Mouse (Mus musculus) thymus, adult 18-20 months (tissue): ENCODE data around the gene Wnt7b.

Experiments used
- DNase-seq, 2 experiments: peaks; one replicate each; pipeline ENCODE4 v3.0.0; 2022; ENCODE audit warnings: mixed read lengths in 2 of 2

Wnt7b gene

DNA sequence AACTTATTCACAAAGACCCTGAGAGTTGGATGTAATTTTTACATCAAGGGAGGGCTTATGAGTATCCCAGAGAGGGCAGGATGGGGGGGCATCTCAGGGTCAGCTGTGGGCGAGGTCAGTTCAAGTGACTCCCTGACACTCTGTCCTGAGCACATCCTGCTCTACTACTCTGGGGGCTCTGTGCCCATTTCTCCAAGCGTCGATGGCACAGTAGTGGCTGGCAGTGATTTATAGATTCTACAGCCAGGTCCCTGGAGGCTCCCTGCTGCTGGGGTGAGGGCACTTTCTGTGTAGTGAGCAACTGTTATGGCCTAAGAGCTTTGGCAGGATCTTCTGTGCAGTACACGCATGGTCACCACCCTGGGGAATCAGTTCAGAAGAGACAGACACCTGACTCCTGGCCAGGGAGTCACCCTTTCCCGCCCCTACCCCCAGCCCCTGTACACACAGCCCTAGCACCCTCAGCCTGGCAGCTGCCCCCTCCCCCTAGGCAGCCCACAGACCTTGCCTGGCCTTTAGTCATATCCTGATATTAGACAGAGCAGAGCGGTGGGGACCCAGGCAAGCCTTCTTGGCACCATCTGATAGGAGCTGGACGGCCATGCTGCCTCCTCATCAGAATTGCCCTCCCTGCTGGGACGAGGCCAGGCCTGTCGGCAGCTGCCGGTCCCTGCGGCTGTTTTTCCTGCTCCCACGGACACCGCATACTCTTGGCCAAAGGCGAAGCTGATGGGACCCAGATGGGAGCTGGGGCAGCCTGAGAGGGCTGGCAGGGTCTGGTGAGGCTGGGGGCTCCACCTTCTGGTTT lies 77.0 kb downstream of the Wnt7b start:
- no peak for DNase-seq

GRCm38 (mm10) chr15:85503127-85503526 lies 79.1 kb downstream of the Wnt7b start, which contains the start of gene 7530416G11Rik:
7530416G11Rik (minus strand) TSS chr15:85503227.
- no peak for DNase-seq

- no peak for DNase-seq
These were observed 82.0 kb downstream of the Wnt7b start for GRCm38 (mm10) chr15:85500267-85500666.

DNA sequence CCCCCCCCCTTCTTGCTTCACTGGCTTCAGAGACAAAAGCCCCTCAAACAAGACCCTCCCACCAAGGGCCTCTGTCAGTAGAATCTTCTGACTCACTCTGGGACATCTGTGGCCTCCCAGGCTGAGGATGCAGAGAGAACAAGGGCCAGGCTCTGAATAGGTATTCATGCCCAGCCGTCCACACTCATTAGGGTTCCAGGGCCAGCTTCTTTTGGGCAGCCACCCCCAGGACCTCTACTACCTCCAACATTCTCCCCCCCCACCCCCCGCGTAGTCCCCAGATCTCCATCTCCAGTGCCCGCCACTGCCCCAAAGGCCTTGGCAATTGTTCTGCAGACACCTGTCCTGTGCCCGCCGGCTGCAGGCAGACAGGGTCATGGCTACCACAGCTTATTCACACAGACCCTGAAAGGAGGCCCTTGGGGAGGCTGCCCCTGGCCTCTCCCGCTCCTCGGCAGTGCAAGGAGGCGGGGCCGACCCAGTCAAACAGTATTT lies 84.2 kb downstream of the Wnt7b start:
- no peak for DNase-seq

DNA sequence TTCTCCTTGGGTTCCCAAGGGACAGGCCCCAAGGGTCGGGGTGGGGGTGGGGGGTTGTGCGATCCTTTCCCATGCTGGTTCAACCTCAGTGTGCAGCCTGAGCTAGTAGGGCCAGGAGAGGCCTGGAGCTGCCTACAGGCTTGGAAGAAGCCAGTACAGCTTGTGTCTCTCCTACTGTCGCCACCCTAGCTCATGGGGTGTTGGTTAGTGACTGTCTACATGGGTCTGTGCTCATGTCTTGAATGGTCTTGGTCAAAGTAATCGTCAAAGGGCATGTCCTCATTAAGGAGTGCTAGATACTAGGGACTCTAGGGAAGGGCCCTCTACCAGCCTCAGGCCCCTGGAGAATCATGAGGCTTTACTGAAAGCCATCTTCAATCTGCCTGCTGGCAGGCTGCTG lies 84.7 kb downstream of the Wnt7b start:
- DNase-seq = no peak

DNA sequence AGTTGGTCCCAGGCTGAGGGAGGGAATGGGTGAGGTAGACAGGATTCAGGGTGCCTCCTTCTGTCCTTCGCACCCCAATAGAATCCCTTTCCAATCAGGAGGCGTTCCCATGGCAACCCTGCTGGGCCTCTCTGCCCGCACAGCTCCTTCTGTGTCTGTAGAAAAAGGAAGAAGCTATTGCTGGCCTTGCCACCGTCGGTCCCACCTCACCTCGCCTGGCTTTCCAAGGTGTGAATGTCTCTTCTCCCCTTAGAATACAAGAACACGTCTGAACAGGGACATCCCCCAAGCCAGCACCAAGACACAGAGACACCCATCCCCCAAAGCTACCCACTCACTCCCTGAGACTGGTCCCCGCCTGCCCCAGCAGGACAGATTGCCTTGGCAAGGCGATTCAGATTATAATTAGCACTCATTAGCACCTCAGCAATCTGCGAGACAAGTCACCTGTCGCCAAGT lies 88.1 kb downstream of the Wnt7b start:
- no peak for DNase-seq

DNA sequence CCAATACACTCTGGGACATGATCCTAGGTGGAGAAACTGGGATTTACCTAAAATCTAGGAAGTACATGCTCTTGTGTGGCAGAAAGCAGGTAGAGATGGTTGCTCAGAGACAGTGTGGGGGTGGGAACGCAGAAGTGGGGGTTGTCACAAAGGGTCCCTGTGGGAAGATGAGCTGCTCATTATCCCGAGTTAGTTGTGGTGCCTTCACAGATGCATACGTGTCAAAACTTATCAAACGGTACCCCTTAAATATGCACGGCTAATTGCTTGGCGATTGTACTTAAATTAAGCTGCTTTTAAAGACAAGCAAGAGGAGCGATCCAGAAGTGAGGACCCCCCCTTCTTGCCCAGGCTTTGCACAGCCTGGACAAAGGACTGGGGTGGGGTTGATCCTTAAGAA lies 92.5 kb downstream of the Wnt7b start:
- no peak for DNase-seq

DNA sequence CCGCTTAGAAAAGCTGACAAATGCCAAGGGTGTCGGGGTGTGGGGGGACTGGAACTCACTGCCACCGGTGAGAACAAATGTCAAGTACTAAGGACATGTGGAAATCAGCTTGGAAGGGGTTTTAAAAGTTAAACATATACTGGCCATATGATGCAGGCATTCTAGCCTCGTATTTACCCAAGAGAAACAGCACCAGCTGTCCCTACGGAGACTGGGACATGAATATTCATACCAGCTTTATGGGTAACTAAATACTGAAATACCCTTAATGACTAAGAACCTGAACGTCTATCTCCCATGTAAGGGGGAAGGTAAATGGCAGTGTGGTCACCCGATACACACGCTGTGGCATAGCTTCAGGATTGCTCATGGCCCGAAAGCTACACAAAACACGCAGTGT lies 93.4 kb downstream of the Wnt7b start:
- no peak for DNase-seq
